Mouse (Mus musculus): Measurements from ENCODE around the gene Sipa1l2.
"Not testable (repeated sequence)": the region's sequence is repeated elsewhere in the genome, so short reads cannot be mapped to it uniquely, and the experiment has no call there.

Sipa1l2 gene

GRCm38 (mm10) chr8:125539056-125540013, 30.3 kb downstream of the Sipa1l2 start:
- no peak for DNase-seq (ENCODE audit: extremely low spot score)

- DNase-seq (ENCODE audit: extremely low spot score) = no peak
These were observed 31.3 kb downstream of the Sipa1l2 start for GRCm38 (mm10) chr8:125538265-125538664.

DNA sequence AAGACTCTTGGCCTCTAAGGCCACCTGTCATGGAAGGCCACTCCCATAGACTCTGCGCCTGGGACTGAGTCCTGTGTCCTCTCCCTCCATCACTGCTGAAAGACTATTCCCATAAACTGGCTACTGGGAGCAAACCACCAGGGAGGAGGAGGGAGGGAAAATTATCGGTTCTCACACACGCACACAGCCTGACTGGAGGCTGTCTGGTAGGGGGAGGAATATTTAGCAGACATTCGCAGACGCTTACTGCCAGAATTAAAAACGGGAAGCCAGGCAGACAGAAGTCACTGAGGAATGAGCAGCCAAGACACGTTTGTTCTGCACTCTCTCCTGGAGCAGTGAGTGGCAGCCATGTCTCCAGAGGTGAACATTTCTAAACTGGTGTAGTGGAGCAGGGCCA, 35.9 kb downstream of the Sipa1l2 start:
- no peak for DNase-seq (ENCODE audit: extremely low spot score)

GRCm38 (mm10) chr8:125532953-125533352, 36.7 kb downstream of the Sipa1l2 start:
- no peak for DNase-seq (ENCODE audit: extremely low spot score)

- DNase-seq (ENCODE audit: extremely low spot score) = no peak
These were observed 37.4 kb downstream of the Sipa1l2 start for GRCm38 (mm10) chr8:125532177-125532576.

DNA sequence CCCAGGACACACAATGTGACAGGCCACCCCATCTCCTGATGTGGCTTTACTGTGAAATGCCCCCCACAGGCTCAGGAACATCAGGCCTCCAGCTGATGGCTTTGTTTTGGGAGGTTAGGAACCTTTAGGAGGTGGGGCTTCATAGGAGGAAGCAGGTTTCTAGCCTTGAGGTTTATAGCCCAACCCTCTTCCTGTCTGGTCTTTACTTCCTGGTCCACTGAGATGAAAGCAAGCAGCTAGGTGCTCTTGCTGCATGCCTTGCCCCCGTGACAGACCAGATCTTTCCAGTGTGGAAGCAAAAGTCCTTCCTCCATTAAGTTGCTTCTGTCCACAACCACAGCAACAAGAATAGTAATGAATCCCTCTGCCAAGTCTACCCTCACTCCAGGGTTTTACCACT, 38.0 kb downstream of the Sipa1l2 start:
- no peak for DNase-seq (ENCODE audit: extremely low spot score)

GRCm38 (mm10) chr8:125531088-125531438, 38.5 kb downstream of the Sipa1l2 start:
- DNase-seq (ENCODE audit: extremely low spot score) = no peak

GRCm38 (mm10) chr8:125530187-125531087, 39.2 kb downstream of the Sipa1l2 start:
- DNase-seq (ENCODE audit: extremely low spot score) = no peak

DNA sequence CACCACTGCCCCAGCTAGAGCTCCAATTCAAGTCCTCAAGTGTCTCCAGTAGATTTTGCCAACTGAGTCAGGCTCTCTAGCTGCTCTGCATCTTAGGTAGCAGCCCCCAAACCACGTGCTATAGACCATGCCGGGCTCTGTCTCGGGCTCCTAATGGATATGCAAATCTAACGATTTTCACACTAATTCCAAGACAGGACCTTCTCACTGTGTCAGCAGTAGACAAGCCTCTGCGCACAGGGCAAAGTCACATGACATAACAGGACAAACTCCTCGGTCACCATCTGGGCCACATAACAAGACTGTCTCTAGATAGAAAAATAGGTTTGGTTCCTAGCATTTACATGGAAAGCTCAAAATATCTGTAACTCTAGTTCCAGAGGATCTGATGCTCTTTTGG, 40.6 kb downstream of the Sipa1l2 start:
- no peak for DNase-seq (ENCODE audit: extremely low spot score)

GRCm38 (mm10) chr8:125527941-125528340, 41.7 kb downstream of the Sipa1l2 start:
- DNase-seq (ENCODE audit: extremely low spot score) = no peak

GRCm38 (mm10) chr8:125526999-125527398, 42.6 kb downstream of the Sipa1l2 start:
- peak; percentile 38 for DNase-seq (ENCODE audit: extremely low spot score)

GRCm38 (mm10) chr8:125526582-125526981, 43.0 kb downstream of the Sipa1l2 start:
- DNase-seq (ENCODE audit: extremely low spot score) = no peak

DNA sequence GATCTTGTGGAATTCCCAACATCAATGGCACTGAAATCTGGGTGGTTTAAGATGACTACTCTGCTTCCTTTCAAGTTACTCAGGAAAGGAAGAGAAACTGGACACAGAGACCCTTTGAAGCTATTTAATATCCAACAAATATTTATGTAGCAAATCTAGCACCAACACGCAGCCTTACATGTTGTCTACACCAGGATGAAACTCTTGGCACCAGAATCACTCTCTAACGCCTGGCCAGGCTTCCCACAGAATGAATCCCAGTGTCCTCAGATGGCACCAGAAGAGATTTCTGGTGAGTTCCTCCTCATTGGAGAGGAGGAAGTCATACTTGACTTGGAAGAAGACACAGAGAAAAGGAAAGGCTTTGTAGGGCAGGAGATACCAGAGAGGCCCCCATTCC, 45.1 kb downstream of the Sipa1l2 start:
- DNase-seq (ENCODE audit: extremely low spot score) = no peak

DNA sequence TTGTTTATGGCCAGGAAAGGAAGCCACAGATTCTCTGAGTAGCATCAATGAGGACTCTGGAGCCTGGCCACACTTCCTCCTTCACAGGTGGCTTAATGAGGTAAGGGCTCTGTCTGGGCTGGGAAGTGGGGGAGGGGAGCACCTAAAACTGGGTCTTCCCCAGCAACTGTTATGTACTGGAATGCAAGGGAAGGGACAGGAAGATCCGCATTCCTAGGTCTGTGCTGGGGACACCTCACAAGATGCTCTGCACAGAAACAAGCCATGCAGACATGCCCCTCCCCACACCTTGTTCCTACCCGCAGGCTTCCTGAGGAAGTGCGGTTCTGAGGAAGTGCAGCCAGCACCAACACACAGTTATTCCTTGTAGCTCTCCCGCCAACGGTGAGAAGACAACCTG, 46.4 kb downstream of the Sipa1l2 start:
- DNase-seq (ENCODE audit: extremely low spot score) = no peak

DNA sequence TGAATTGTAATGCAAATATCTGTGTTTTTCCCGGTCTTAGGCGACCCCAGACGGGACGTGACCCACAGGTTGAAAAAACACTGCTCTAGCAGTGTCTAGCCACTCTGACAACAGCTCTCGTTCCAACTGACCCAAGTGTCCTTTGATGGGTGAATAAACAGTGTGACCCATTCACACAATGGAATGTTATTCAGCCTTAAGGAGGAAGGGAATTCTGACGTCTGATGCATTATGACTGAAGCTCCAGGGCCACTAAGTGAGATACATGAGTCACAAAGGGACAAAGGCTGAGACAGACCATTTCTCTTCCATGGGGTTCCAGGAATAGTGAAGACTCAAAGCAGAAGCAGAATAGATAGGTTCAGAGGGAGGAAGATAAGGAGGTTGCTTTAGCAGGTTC, 47.5 kb downstream of the Sipa1l2 start:
- DNase-seq (ENCODE audit: extremely low spot score) = no peak

GRCm38 (mm10) chr8:125521087-125521486, 48.5 kb downstream of the Sipa1l2 start:
- DNase-seq (ENCODE audit: extremely low spot score) = no peak

DNA sequence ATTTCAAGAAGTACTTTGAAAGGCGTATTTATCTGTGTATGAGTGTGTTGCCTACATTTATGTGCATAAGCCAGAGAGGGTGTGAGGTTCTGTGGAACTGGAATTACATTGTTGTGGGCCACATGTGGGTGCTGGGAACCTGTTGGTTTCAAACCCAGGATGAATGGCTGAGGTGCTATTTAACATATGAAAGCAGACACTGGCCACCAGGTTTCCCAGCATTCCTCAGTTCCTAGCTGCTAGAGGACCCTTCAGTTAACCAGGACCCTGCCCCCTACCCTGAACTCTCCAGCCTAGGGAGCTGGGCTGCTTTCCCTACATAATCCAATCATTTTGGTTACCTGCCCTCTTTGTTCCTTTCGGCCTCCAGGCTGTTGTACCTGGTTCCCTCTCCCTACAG, 49.3 kb downstream of the Sipa1l2 start:
- not testable (repeated sequence) for DNase-seq (ENCODE audit: extremely low spot score)

DNA sequence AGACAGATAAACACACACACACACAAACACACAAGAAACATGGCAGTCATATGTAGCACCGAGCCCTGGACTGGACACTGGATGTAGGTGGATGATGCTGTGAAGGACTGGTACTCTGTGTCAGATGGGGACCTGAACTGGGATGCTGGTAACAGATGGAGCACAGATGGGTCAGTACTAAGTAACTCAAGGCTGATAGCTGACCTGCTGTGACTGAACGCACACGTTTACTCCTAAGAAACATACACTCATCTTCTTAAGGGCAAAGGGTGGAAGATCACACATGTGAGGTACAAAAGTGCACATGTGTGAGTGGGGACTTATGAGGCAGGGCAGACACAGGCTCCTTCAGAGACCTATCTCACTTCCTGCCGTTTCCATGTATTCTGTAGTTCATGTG, 50.7 kb downstream of the Sipa1l2 start:
- DNase-seq (ENCODE audit: extremely low spot score) = no peak

- DNase-seq (ENCODE audit: extremely low spot score) = no peak
These were observed 51.3 kb downstream of the Sipa1l2 start for GRCm38 (mm10) chr8:125518301-125518700.

DNA sequence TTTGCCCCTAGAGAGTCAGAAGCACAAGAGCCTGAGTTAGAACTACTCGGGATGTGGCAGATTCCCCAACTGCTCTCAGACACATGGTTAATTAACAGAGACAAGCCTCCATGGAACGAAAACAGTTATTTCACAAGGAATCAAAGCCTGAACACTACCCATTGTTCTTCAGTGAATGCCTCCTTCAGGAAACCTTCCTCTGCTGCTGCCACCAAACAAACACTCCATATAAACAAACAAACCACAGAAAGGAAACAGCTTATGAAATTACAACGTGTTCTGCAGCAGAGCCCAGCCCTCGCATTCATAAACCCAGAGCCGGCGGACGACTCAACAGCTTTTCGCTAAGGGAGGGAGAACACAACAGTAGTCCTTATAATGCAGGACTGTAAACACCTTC, 52.2 kb downstream of the Sipa1l2 start:
- DNase-seq (ENCODE audit: extremely low spot score) = no peak

DNA sequence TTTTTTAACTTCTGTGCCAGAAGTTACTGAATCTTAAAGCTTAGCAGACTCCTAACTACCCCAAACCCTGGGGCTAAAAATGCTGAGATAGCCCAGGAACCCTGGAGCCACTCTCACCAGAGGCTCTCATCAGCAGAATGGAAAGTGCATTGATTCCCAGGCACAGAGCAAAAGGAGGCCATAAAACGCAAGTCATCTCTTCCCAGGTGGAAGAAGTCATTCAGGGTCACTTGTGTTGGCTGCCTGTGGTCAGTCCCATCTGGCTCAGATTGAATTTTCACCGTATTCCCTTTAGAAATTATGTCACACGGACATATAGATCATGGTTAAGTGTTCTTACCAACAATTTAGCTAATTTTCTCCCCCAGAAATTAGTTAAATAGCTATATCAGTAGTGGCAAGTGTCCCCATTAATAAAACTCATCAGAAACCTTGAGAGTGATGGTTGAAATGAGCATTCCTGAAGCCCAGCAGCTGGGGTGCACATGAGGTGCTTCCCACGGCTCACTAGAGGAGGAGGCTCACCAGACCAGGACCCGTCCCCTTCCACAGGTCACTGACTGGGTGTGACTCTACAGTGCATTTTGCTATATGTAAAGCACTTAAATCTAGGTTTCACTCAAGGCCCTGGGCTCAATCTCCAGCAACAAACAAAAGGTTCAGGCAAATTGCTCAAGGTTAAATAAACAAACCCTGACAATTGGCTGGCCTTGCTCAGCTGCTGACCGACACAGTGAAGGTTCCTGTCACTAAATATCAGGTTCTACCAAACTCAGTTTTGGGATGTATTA, 53.3 kb downstream of the Sipa1l2 start:
- no peak for DNase-seq (ENCODE audit: extremely low spot score)

GRCm38 (mm10) chr8:125515665-125516064, 53.9 kb downstream of the Sipa1l2 start:
- DNase-seq (ENCODE audit: extremely low spot score) = no peak
